Mouse (Mus musculus): ENCODE results near the gene Naaladl2. TPM values are rescaled to one million over a fixed set of nuclear protein-coding genes. Genes with fewer than 3 reads are reported as not detected.

The Naaladl2 gene
- polyA plus RNA-seq, 1 experiment from 2014 or later = 2.1 TPM

DNA sequence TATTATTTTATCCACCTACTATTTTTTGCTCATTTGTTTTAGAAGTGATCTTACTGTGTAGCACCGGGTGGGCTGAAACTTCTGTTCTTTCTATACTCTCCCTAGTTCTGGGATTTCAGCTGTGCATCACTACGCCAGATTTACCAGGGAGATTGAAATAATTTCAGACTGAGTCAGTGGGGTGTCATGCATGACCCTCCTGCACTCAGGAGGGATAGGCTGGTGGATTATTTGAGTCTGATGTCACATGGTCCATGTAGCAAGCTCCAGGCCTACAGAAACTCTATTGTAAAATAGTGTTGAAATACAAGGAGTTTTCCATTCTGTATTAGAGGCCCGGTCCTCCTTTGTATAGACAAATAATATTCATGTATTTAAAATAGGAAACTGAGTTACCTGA, 360.0 kb downstream of the Naaladl2 start:
- Histone ChIP-seq H3K9me3 (ENCODE audit: low read length) (no peaks in the 10 kb centered on the region), H3K27me3 (replicated peaks; ENCODE audit: insufficient read depth, low read length) (no peaks in the 10 kb centered on the region), H3K27ac (ENCODE audit: low read length) (no peak overlapping the region), H3K4me1 (ENCODE audit: insufficient read depth, low read depth, low read length) (no peaks in the 10 kb centered on the region), H3K4me2 (replicated peaks; ENCODE audit: low read depth, low read length) (0 out of 2 replicates have a peak overlapping the region, but pooled peaks have one; percentile 58), H3K36me3 (ENCODE audit: insufficient read depth, low read length) (no peaks in the 10 kb centered on the region), H3K4me3 (ENCODE audit: low read depth, low read length) (no peak overlapping the region), H3K9ac (replicated peaks; ENCODE audit: low read depth) (no peak overlapping the region)
- TF ChIP-seq EP300 (IDR thresholded peaks at IDR 0.05) (no peak), CTCF (IDR thresholded peaks at IDR 0.05) (no peak)
- WGBS = 73% methylated on average over 3 of the region's 3 CpGs
- no peak for ATAC-seq
- no peak for DNase-seq (ENCODE audit: low spot score)

DNA sequence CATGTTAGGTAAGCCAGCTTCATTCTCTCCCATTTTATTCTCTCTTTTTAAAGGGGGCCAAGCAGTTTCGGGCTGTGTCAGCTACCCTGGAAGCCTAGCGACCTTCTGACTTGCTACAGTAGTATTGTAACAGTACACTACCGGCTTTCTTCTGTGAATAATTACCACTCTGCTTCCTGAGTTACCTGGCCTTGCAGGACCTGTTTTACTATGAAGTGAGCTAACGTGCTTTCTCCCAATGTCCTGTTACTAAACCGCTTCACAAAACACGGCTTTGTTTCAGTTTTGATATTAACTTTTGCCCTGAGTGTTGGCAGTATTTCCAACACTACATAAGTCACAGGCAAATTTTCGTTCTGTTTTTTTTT, 360.6 kb downstream of the Naaladl2 start:
- H3K4me1 ChIP-seq (ENCODE audit: insufficient read depth, low read depth, low read length) = no peaks in the 10 kb centered on the region
- H3K9me3 ChIP-seq (ENCODE audit: low read length) = no peaks in the 10 kb centered on the region
- H3K27ac ChIP-seq (ENCODE audit: low read length) = peak overlapping the region; percentile 81
- H3K27me3 ChIP-seq (replicated peaks; ENCODE audit: insufficient read depth, low read length) = no peaks in the 10 kb centered on the region
- ATAC-seq (peak; percentile 84), DNase-seq (ENCODE audit: low spot score) (peak; percentile 70)
- TF ChIP-seq EP300 (IDR thresholded peaks at IDR 0.05) (no peak), CTCF (IDR thresholded peaks at IDR 0.05) (no peak)
- H3K36me3 ChIP-seq (ENCODE audit: insufficient read depth, low read length) = no peaks in the 10 kb centered on the region
- H3K4me3 ChIP-seq (ENCODE audit: low read depth, low read length) = peak overlapping the region; percentile 33
- 24% methylated on average over 7 of the region's 7 CpGs for WGBS
- H3K9ac ChIP-seq (replicated peaks; ENCODE audit: low read depth) = no peak overlapping the region
- peak overlapping the region; percentile 58 for H3K4me2 ChIP-seq (replicated peaks; ENCODE audit: low read depth, low read length)

DNA sequence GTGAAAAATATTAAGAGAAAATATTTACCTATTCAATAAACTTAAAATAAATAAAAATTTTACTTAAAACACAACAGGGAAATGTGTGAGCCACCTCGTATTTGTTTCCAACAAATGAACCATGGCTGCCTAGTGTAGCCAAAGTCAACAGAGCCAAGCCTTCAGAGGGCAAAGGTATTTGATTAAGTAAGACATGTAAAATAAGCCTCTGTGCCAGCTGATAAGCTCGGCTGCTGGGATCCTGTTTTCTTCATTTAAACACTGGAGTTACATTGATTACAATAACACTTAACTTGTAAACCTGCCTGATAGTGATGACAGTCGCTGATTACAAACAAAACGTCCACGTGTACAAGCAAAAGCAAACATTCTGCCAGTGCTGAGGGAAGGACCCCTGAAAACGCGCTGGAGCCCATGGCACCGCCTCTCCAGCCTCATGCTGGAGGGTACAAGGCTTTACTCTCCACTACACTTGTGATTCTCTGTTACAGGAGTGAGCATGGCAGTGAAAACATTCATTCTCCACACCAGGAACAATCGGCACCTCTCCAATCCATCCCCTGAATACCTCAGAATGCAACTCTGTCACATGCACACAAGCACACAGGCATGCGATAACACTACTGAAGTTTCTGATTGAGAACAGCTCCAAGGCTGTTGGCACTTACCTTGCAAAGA, 361.1 kb downstream of the Naaladl2 start:
- Histone ChIP-seq H3K27ac (ENCODE audit: low read length) (peak overlapping the region; percentile 81), H3K9me3 (ENCODE audit: low read length) (no peaks in the 10 kb centered on the region), H3K9ac (replicated peaks; ENCODE audit: low read depth) (0 out of 2 replicates have a peak overlapping the region, but pooled peaks have one; percentile 19), H3K4me3 (ENCODE audit: low read depth, low read length) (peak overlapping the region; percentile 33), H3K36me3 (ENCODE audit: insufficient read depth, low read length) (no peaks in the 10 kb centered on the region), H3K4me1 (ENCODE audit: insufficient read depth, low read depth, low read length) (no peaks in the 10 kb centered on the region), H3K27me3 (replicated peaks; ENCODE audit: insufficient read depth, low read length) (no peaks in the 10 kb centered on the region), H3K4me2 (replicated peaks; ENCODE audit: low read depth, low read length) (peak overlapping the region; percentile 58)
- WGBS = 9% methylated on average over 10 of the region's 10 CpGs
- peak; percentile 76 for ATAC-seq
- DNase-seq (ENCODE audit: low spot score) = peak; percentile 59
- TF ChIP-seq CTCF (IDR thresholded peaks at IDR 0.05) (no peak), EP300 (IDR thresholded peaks at IDR 0.05) (no peak)

GRCm38 (mm10) chr3:24781687-24782086, 362.4 kb downstream of the Naaladl2 start:
- ATAC-seq (no peak), DNase-seq (ENCODE audit: low spot score) (no peak)
- H3K27ac ChIP-seq (ENCODE audit: low read length) = no peak overlapping the region
- TF ChIP-seq EP300 (IDR thresholded peaks at IDR 0.05) (no peak), CTCF (IDR thresholded peaks at IDR 0.05) (no peak)
- WGBS = 84% methylated on average over 2 of the region's 2 CpGs
- no peaks in the 10 kb centered on the region for H3K27me3 ChIP-seq (replicated peaks; ENCODE audit: insufficient read depth, low read length)
- H3K4me2 ChIP-seq (replicated peaks; ENCODE audit: low read depth, low read length) = no peak overlapping the region
- peaks cover 2% of the 10 kb centered on the region; the same call in 1 of the 2 replicates for H3K4me1 ChIP-seq (ENCODE audit: insufficient read depth, low read depth, low read length)
- H3K4me3 ChIP-seq (ENCODE audit: low read depth, low read length) = no peak overlapping the region
- no peaks in the 10 kb centered on the region for H3K9me3 ChIP-seq (ENCODE audit: low read length)
- H3K36me3 ChIP-seq (ENCODE audit: insufficient read depth, low read length) = no peaks in the 10 kb centered on the region
- H3K9ac ChIP-seq (replicated peaks; ENCODE audit: low read depth) = no peak overlapping the region

DNA sequence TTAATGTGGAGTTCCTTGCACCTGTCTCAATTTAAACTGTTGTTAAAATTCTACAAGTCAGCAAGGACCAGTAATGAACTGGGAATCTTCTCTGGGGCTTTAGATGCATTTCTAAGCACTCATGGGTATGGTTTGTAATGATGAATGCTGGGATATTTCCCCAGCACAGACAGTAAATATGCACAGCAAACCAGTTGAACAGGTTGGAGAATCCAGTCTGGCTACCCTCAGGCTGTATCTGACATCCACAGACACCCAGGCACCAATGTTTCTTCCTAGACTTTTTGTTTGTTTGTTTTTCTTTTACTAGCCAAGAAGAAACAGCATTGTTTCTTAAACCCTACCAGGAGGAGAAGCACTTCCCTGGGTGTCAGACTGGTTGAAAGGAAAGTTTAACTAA, 365.6 kb downstream of the Naaladl2 start:
- TF ChIP-seq EP300 (IDR thresholded peaks at IDR 0.05) = no peak
- TF ChIP-seq CTCF (IDR thresholded peaks at IDR 0.05) = no peak
- Histone ChIP-seq H3K27me3 (replicated peaks; ENCODE audit: insufficient read depth, low read length) (no peaks in the 10 kb centered on the region), H3K4me1 (ENCODE audit: insufficient read depth, low read depth, low read length) (peaks cover 2% of the 10 kb centered on the region; the same call in 1 of the 2 replicates), H3K36me3 (ENCODE audit: insufficient read depth, low read length) (no peaks in the 10 kb centered on the region), H3K4me3 (ENCODE audit: low read depth, low read length) (no peak overlapping the region), H3K9me3 (ENCODE audit: low read length) (no peaks in the 10 kb centered on the region), H3K9ac (replicated peaks; ENCODE audit: low read depth) (no peak overlapping the region), H3K4me2 (replicated peaks; ENCODE audit: low read depth, low read length) (no peak overlapping the region), H3K27ac (ENCODE audit: low read length) (no peak overlapping the region)
- DNase-seq (ENCODE audit: low spot score) (no peak), ATAC-seq (no peak)

GRCm38 (mm10) chr3:24749055-24749454, 395.0 kb downstream of the Naaladl2 start:
- DNase-seq (ENCODE audit: low spot score) = no peak
- H3K27me3 ChIP-seq (replicated peaks; ENCODE audit: insufficient read depth, low read length) = no peaks in the 10 kb centered on the region
- no peak overlapping the region for H3K4me3 ChIP-seq (ENCODE audit: low read depth, low read length)
- no peak for ATAC-seq
- no peaks in the 10 kb centered on the region for H3K9me3 ChIP-seq (ENCODE audit: low read length)
- no peaks in the 10 kb centered on the region; the same call in 1 of the 2 replicates for H3K4me1 ChIP-seq (ENCODE audit: insufficient read depth, low read depth, low read length)
- 22% methylated on average over 3 of the region's 3 CpGs for WGBS
- H3K9ac ChIP-seq (replicated peaks; ENCODE audit: low read depth) = no peak overlapping the region
- H3K4me2 ChIP-seq (replicated peaks; ENCODE audit: low read depth, low read length) = no peak overlapping the region
- H3K36me3 ChIP-seq (ENCODE audit: insufficient read depth, low read length) = no peaks in the 10 kb centered on the region
- H3K27ac ChIP-seq (ENCODE audit: low read length) = no peak overlapping the region
- no peak for TF ChIP-seq CTCF (IDR thresholded peaks at IDR 0.05)
- TF ChIP-seq EP300 (IDR thresholded peaks at IDR 0.05) = no peak
